Mouse (Mus musculus) adrenal gland, postnatal 4 days (tissue): ENCODE results near the gene Rpp21. TPM values are rescaled to one million over a fixed set of nuclear protein-coding genes. Genes with fewer than 3 reads are reported as not detected.
"Not testable (repeated sequence)": the region's sequence is repeated elsewhere in the genome, so short reads cannot be mapped to it uniquely, and the experiment has no call there.

Experiments
- DNase-seq, 2 experiments: peaks; one replicate each; pipeline ENCODE4 v3.0.0; 2021 to 2022; ENCODE audit warnings: low spot score in 2 of 2, mixed read lengths in 2 of 2
- total RNA-seq, 2 experiments: library from RNA; stranded (reverse); gene quantifications; 2 replicates each; pipeline ENCODE4 v1.2.3; 2021

Rpp21 gene
- total RNA-seq, 2 experiments from 2014 or later, result 41.5 to 45.2 TPM

DNA sequence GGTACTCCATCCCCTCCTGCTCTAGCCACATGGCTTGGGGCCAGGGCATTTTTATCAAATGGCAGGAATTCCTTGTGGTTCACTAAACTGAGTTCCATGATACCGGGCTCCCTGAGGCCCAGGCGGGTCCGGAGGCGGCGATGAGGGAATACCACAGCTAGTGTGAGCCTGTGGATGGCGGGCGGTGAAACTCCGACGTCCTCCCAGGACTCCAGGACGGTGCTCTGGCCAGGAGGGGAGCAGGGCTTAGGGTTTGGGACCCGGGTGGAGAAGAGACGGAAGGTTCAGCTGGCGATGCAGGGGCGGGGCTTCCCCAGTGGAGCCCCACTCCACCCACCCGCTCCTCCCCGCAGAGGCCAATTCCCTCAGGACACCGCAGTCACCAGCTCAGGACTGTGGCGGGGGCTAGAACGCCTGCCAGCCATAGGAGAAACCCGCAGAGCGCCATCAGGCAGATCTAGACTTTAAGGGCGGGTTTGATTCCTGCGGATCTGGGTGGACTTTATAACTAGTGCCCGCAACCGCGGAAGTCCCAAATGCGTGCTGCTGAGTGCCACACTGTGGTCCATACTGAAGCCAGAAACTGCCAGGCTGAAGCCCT, 20.4 kb downstream of the Rpp21 start:
- no peak for DNase-seq

DNA sequence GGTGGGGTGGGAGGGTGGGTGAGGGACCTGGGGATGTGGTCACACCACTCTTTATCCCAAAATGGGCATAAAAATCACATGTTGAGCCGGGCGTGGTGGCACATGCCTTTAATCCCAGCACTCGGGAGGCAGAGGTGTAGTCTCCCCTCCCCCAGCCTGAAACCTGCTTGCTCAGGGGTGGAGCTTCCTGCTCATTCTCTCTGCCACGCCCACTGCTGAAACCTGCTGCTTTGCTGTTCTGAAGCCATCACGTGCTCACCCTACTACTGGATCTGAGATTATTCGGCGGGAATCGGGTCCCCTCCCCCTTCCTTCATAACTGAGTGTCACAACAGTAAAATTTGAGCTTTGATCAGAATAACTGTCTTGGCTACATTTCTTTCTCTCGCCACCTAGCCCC, 22.6 kb downstream of the Rpp21 start:
- DNase-seq, result not testable (repeated sequence)

- no peak for DNase-seq
Observed at GRCm38 (mm10) chr17:36233572-36233971, 24.3 kb downstream of the Rpp21 start.

- DNase-seq, result peak; percentile 47 to 57
Observed at GRCm38 (mm10) chr17:36231318-36231717, 26.6 kb downstream of the Rpp21 start.

DNA sequence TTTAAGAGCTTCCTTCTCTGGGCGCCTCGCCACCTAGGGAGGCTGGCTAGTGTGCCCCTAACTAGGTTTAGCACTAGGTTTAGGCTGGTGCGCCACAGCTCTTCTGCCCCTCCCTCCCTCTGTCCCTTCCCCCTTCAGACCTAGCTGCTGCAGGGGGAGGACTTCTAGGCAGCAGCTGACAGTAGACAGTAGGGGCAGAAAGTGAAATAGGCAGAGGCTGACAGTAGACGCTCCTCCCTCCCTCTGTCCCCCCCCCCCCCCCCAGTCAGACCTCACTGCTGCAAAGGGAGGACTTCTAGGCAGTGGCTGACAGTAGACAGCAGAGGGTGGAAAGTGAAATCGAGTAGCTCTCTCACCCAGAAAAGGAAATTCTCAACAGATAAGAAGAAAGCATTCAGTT, 28.8 kb downstream of the Rpp21 start:
- DNase-seq, result no peak

DNA sequence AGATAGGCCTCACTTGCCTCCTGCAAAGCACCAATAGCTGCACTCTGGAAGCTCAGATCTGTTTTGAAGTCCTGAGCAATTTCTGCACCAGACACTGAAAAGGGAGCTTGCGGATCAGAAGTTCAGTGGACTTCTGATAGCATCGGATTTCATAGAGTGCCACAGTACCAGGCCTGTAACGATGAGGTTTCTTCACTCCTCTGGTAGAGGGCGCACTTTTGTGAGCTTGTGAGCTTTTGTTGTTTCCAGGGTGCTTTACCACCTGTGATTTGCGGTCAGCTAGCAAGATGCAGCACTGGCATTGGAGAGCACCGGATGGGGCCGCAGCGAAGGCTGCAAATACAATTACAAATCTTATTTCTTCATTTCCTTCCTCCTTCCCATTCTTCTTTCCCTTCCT, 30.9 kb downstream of the Rpp21 start:
- no peak for DNase-seq

DNA sequence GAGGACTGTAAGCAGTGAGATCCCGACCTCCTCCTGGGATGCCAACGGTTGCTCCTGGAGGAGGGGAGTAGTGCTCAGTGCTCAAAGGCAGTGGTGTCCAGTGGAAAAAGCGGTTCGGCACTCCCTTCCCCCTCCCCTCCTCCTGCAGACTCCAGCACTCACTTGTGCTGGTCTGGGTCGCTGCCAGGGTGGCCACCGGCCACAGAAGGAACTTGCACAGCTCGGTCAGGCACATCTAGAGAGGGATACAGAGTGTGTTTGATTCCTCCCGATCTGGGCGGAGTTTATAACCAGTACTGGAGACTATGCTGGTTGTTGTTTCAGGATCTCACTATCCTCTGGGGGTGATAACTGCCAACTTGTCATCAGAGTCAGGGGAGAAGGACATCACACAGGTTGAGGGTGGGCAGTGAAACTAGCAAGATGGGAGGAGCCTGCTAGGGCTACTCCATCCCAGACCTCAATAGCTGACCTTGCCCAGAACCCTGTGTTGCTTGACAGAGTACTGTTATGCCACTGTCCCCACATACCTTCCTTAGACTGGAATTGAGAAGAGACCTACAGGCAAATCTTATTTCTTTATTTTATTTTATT, 32.5 kb downstream of the Rpp21 start:
- no peak for DNase-seq

DNA sequence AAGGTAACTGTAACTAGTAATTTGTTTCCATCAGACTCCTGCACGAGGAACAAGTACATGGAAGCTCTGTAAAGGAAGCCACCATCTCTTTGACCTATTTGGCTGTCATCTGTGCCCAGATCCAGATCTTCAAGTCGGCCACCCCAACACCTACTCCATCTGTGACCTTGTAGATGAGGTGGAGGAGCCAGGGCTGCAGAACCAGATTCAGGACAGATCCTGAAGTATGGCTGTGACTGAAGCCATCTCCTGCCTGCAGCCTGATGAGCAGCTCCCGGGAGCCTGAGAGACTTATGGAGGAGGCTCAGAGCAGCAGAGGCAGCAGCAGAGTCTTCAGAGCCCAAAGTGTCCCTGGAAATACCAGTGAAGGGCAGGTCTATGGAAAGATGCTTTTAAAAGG, 33.4 kb downstream of the Rpp21 start:
- no peak for DNase-seq

- DNase-seq, result no peak
Observed at GRCm38 (mm10) chr17:36218594-36219155, 39.2 kb downstream of the Rpp21 start.

- DNase-seq, result no peak
Observed at GRCm38 (mm10) chr17:36215586-36215985, 42.3 kb downstream of the Rpp21 start.

GRCm38 (mm10) chr17:36206846-36207245, 51.0 kb downstream of the Rpp21 start:
- DNase-seq, result no peak

DNA sequence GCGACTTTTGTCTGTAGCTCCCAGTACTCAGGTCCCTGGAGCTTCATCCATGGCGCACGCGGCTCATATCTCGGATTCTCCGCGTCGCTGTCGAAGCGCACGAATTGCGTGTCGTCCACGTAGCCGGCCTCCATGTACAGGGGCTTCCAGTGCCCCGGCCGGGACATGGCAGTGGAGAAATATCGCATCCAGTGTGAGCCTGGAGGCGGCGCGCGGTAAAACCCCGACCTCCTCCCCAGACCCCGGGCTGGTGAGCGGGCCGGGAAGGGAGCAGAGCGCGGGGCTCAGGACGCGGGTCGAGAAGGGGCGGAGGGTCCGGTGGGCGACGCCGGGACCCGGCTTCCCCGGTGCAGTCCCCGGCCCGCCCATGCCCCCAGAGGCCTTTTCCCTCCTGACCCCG, 52.0 kb downstream of the Rpp21 start:
- DNase-seq, result no peak

Other genes with a start within 250 kb of the Rpp21 start
- gene H2-T24, start 237.5 kb downstream of the Rpp21 start, total RNA-seq, result 1 to 10 TPM; 2.5 to 3.3 TPM
- 10 to 100 TPM; 33.9 to 55.1 TPM for gene H2-T23, start 225.2 kb downstream of the Rpp21 start, total RNA-seq
- 10 to 100 TPM; 22.1 to 22.9 TPM for gene H2-T22, start 215.3 kb downstream of the Rpp21 start, total RNA-seq
- under 1 TPM in 1 of 2 experiments, not detected in 1; 0.17 TPM for gene Gm6034, start 215.1 kb downstream of the Rpp21 start, total RNA-seq
- gene Gm11127, start 199.7 kb downstream of the Rpp21 start, total RNA-seq, result 1 to 10 TPM; 1.4 to 1.7 TPM
- gene Gm19684, start 136.4 kb downstream of the Rpp21 start, total RNA-seq, result under 1 TPM; 0.20 to 0.25 TPM
- not detected for gene Gm7030, start 128.6 kb downstream of the Rpp21 start, total RNA-seq
- under 1 TPM in 1 of 2 experiments, not detected in 1; 0.50 TPM for gene Gm8909, start 89.5 kb downstream of the Rpp21 start, total RNA-seq
- gene H2-T3, start 67.8 kb downstream of the Rpp21 start, total RNA-seq, result not detected
- 10 to 100 TPM; 22.3 to 23.0 TPM for gene Trim39, start 14.2 kb upstream of the Rpp21 start, total RNA-seq
- gene H2-M10.2, start 28.4 kb upstream of the Rpp21 start, total RNA-seq, result not detected
- not detected for gene H2-M10.1, start 68.1 kb upstream of the Rpp21 start, total RNA-seq
- not detected for gene H2-M10.3, start 110.3 kb upstream of the Rpp21 start, total RNA-seq
- not detected for gene H2-M10.4, start 204.3 kb upstream of the Rpp21 start, total RNA-seq